Mouse (Mus musculus): ENCODE measurements around the gene Egflam. TPM values are rescaled to one million over a fixed set of nuclear protein-coding genes. Genes with fewer than 3 reads are reported as not detected.

Gene Egflam
- polyA plus RNA-seq, 1 experiment from 2014 or later: 11.3 TPM

GRCm38 (mm10) chr15:7240950-7241349, 157.2 kb downstream of the Egflam start:
- no peak overlapping the region for H3K4me2 ChIP-seq (ENCODE audit: low read length)
- no peaks in the 10 kb centered on the region for H3K4me1 ChIP-seq (ENCODE audit: control insufficient read depth, insufficient read depth, low read depth, low read length)
- H3K27ac ChIP-seq (ENCODE audit: low read depth, low read length): no peak overlapping the region
- no peaks in the 10 kb centered on the region for H3K36me3 ChIP-seq (ENCODE audit: control insufficient read depth, insufficient read depth, low read length)
- H3K9me3 ChIP-seq (ENCODE audit: control insufficient read depth, low read length): no peaks in the 10 kb centered on the region
- peak; percentile 31; the same call in 1 of the 2 replicates for ATAC-seq
- no peaks in the 10 kb centered on the region for H3K27me3 ChIP-seq (replicated peaks; ENCODE audit: control insufficient read depth, insufficient read depth, low read length)
- no peak overlapping the region for H3K4me3 ChIP-seq (ENCODE audit: low read length)
- no peak overlapping the region for H3K9ac ChIP-seq (ENCODE audit: low read depth, low read length)
- whole genome bisulfite sequencing: 50% methylated on average over 3 of the region's 3 CpGs

DNA sequence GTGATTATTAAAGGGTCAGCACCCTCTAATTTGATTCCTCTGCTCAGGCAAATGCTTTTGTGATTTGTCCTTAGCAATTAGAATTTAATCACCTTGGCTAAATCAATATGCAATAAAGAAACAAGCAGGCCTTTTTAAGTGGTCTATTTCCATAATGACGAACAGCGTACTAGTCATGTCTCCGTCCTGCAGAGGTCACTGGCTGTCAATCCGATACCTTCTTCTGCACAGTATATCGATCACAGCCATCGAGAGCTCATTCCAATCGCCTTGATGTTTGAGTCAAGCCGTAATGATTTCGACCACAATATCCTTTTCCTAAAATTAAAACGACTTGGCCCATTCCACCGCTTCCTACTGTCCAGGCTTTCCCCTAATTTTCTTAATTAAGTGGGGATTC, 158.3 kb downstream of the Egflam start:
- 79% methylated on average over 11 of the region's 11 CpGs for WGBS
- no peak overlapping the region for H3K4me2 ChIP-seq (ENCODE audit: low read length)
- no peak overlapping the region for H3K27ac ChIP-seq (ENCODE audit: low read depth, low read length)
- H3K4me3 ChIP-seq (ENCODE audit: low read length): no peak overlapping the region
- H3K9ac ChIP-seq (ENCODE audit: low read depth, low read length): no peak overlapping the region
- no peaks in the 10 kb centered on the region for H3K4me1 ChIP-seq (ENCODE audit: control insufficient read depth, insufficient read depth, low read depth, low read length)
- H3K27me3 ChIP-seq (replicated peaks; ENCODE audit: control insufficient read depth, insufficient read depth, low read length): no peaks in the 10 kb centered on the region
- H3K9me3 ChIP-seq (ENCODE audit: control insufficient read depth, low read length): no peaks in the 10 kb centered on the region
- H3K36me3 ChIP-seq (ENCODE audit: control insufficient read depth, insufficient read depth, low read length): no peaks in the 10 kb centered on the region
- 0 out of 2 replicates have a peak, but pooled peaks have one; percentile 61 for ATAC-seq

DNA sequence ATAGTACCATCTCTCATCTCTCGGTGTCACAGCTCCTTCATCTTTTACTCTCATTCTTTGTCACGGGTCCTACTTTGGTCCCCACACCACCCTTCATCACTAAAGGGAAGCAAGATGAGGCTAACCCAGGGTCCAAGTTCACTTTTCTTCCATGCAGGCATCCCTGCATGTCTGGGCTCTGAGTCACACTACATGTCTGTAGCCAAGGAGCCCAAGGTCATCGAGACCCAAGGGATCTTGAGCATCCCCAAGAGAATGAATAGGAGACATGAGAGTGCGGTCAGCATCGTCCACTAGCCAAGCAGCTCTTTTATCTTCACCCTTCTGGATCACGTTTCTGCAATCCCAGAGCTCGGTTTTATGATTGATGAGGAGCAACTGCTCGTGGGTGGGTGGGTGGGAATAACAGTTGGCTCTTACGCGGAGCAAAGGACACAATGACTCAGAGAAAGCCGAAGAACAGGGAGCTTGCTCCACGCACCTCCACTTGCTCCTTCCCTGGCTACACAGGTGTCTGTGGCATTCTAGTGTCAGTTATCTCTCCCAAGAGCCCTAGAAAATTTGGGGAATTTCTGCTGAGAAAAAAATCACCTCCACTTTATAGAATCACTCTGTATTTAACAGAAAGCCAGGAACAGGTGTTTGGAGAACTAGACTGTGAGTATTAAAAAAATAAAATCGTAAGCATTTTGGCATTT, 164.7 kb downstream of the Egflam start:
- H3K4me3 ChIP-seq (ENCODE audit: low read length): no peak overlapping the region
- H3K27ac ChIP-seq (ENCODE audit: low read depth, low read length): no peak overlapping the region
- ATAC-seq: no peak
- no peaks in the 10 kb centered on the region for H3K36me3 ChIP-seq (ENCODE audit: control insufficient read depth, insufficient read depth, low read length)
- no peaks in the 10 kb centered on the region for H3K9me3 ChIP-seq (ENCODE audit: control insufficient read depth, low read length)
- 83% methylated on average over 13 of the region's 13 CpGs for WGBS
- no peaks in the 10 kb centered on the region for H3K4me1 ChIP-seq (ENCODE audit: control insufficient read depth, insufficient read depth, low read depth, low read length)
- no peak overlapping the region for H3K9ac ChIP-seq (ENCODE audit: low read depth, low read length)
- H3K27me3 ChIP-seq (replicated peaks; ENCODE audit: control insufficient read depth, insufficient read depth, low read length): no peaks in the 10 kb centered on the region
- H3K4me2 ChIP-seq (ENCODE audit: low read length): no peak overlapping the region

- H3K36me3 ChIP-seq (ENCODE audit: control insufficient read depth, insufficient read depth, low read length): no peaks in the 10 kb centered on the region
- H3K9ac ChIP-seq (ENCODE audit: low read depth, low read length): no peak overlapping the region
- no peaks in the 10 kb centered on the region for H3K9me3 ChIP-seq (ENCODE audit: control insufficient read depth, low read length)
- ATAC-seq: peak; percentile 91
- 0% methylated on average over 5 of the region's 5 CpGs for WGBS
- H3K4me3 ChIP-seq (ENCODE audit: low read length): no peak overlapping the region
- no peak overlapping the region for H3K4me2 ChIP-seq (ENCODE audit: low read length)
- no peak overlapping the region for H3K27ac ChIP-seq (ENCODE audit: low read depth, low read length)
- peaks cover 3% of the 10 kb centered on the region; the same call in 1 of the 2 replicates for H3K4me1 ChIP-seq (ENCODE audit: control insufficient read depth, insufficient read depth, low read depth, low read length)
- no peaks in the 10 kb centered on the region for H3K27me3 ChIP-seq (replicated peaks; ENCODE audit: control insufficient read depth, insufficient read depth, low read length)
Observed at GRCm38 (mm10) chr15:7226225-7226624, 172.0 kb downstream of the Egflam start.

DNA sequence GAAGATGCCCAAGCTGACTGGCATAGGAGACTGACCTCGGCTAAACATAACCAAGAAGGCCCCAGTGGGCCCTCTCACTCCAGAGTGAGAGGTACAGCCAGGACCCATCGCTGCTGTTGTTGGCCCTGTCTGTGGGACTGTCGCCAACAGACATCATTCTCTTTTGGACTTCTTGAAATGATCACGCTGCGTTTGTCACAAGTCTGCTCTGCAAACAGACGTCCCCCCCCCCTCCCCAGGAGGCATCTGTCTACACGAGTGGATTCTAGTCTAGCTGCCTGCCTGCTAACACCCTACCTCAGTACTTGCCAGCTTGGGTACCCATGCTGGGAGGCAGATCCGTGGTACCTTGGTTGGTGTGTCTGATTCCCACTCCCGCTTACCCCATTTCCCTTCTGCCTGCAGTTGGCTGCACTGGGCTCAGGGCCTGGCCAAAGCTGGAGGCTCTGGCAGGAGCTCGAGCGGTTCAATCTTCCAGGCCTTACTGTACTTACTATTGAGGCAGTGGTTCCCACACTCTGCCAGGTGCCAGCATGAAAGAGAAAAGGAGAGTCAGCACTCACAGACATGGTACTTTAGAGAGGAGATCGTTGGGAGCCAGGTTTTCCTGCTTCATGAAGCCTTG, 173.9 kb downstream of the Egflam start:
- WGBS: 51% methylated on average over 12 of the region's 12 CpGs
- ATAC-seq: peak; percentile 55
- Histone ChIP-seq H3K27me3 (replicated peaks; ENCODE audit: control insufficient read depth, insufficient read depth, low read length) (no peaks in the 10 kb centered on the region), H3K36me3 (ENCODE audit: control insufficient read depth, insufficient read depth, low read length) (no peaks in the 10 kb centered on the region), H3K4me3 (ENCODE audit: low read length) (no peak overlapping the region), H3K4me1 (ENCODE audit: control insufficient read depth, insufficient read depth, low read depth, low read length) (peaks cover 3% of the 10 kb centered on the region; the same call in 1 of the 2 replicates), H3K9me3 (ENCODE audit: control insufficient read depth, low read length) (no peaks in the 10 kb centered on the region), H3K9ac (ENCODE audit: low read depth, low read length) (no peak overlapping the region), H3K4me2 (ENCODE audit: low read length) (no peak overlapping the region), H3K27ac (ENCODE audit: low read depth, low read length) (no peak overlapping the region)

- H3K27me3 ChIP-seq (replicated peaks; ENCODE audit: control insufficient read depth, insufficient read depth, low read length): no peaks in the 10 kb centered on the region
- no peak overlapping the region for H3K9ac ChIP-seq (ENCODE audit: low read depth, low read length)
- peak; percentile 35; the same call in 1 of the 2 replicates for ATAC-seq
- no peak overlapping the region for H3K4me3 ChIP-seq (ENCODE audit: low read length)
- H3K36me3 ChIP-seq (ENCODE audit: control insufficient read depth, insufficient read depth, low read length): no peaks in the 10 kb centered on the region
- WGBS: 33% methylated on average over 11 of the region's 11 CpGs
- H3K4me1 ChIP-seq (ENCODE audit: control insufficient read depth, insufficient read depth, low read depth, low read length): peaks cover 3% of the 10 kb centered on the region; the same call in 1 of the 2 replicates
- no peak overlapping the region for H3K27ac ChIP-seq (ENCODE audit: low read depth, low read length)
- H3K9me3 ChIP-seq (ENCODE audit: control insufficient read depth, low read length): no peaks in the 10 kb centered on the region
- H3K4me2 ChIP-seq (ENCODE audit: low read length): no peak overlapping the region
Observed at GRCm38 (mm10) chr15:7222809-7223208, 175.4 kb downstream of the Egflam start.

DNA sequence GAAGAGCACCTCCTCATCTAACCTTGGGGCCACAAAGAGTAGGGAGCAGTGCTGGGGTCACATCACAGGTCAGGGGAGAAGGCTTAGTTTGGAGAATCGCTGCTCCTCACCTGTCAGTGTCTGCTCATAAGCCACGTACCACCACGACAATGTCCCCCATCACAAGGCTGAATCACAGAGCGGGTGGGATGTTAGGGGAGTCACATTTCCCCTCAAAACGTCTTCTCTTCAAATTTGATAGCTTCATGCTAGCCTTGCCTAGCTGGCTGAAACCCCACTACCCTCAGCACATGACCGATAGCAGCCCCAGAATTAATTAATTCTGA, 181.0 kb downstream of the Egflam start:
- no peak overlapping the region for H3K4me3 ChIP-seq (ENCODE audit: low read length)
- 90% methylated on average over 6 of the region's 6 CpGs for WGBS
- H3K9ac ChIP-seq (ENCODE audit: low read depth, low read length): no peak overlapping the region
- no peak overlapping the region for H3K4me2 ChIP-seq (ENCODE audit: low read length)
- no peak for ATAC-seq
- H3K36me3 ChIP-seq (ENCODE audit: control insufficient read depth, insufficient read depth, low read length): no peaks in the 10 kb centered on the region
- H3K27ac ChIP-seq (ENCODE audit: low read depth, low read length): no peak overlapping the region
- H3K9me3 ChIP-seq (ENCODE audit: control insufficient read depth, low read length): no peaks in the 10 kb centered on the region
- H3K27me3 ChIP-seq (replicated peaks; ENCODE audit: control insufficient read depth, insufficient read depth, low read length): no peaks in the 10 kb centered on the region
- peaks cover 2% of the 10 kb centered on the region; the same call in 1 of the 2 replicates for H3K4me1 ChIP-seq (ENCODE audit: control insufficient read depth, insufficient read depth, low read depth, low read length)

GRCm38 (mm10) chr15:7216581-7217272, 181.5 kb downstream of the Egflam start:
- H3K27me3 ChIP-seq (replicated peaks; ENCODE audit: control insufficient read depth, insufficient read depth, low read length): no peaks in the 10 kb centered on the region
- no peak overlapping the region for H3K4me3 ChIP-seq (ENCODE audit: low read length)
- H3K9ac ChIP-seq (ENCODE audit: low read depth, low read length): no peak overlapping the region
- no peak overlapping the region for H3K4me2 ChIP-seq (ENCODE audit: low read length)
- ATAC-seq: no peak
- 87% methylated on average over 9 of the region's 9 CpGs for WGBS
- H3K36me3 ChIP-seq (ENCODE audit: control insufficient read depth, insufficient read depth, low read length): no peaks in the 10 kb centered on the region
- no peaks in the 10 kb centered on the region for H3K4me1 ChIP-seq (ENCODE audit: control insufficient read depth, insufficient read depth, low read depth, low read length)
- no peak overlapping the region for H3K27ac ChIP-seq (ENCODE audit: low read depth, low read length)
- H3K9me3 ChIP-seq (ENCODE audit: control insufficient read depth, low read length): no peaks in the 10 kb centered on the region

- no peaks in the 10 kb centered on the region for H3K36me3 ChIP-seq (ENCODE audit: control insufficient read depth, insufficient read depth, low read length)
- H3K27me3 ChIP-seq (replicated peaks; ENCODE audit: control insufficient read depth, insufficient read depth, low read length): no peaks in the 10 kb centered on the region
- no peaks in the 10 kb centered on the region for H3K4me1 ChIP-seq (ENCODE audit: control insufficient read depth, insufficient read depth, low read depth, low read length)
- ATAC-seq: no peak
- no peak overlapping the region for H3K9ac ChIP-seq (ENCODE audit: low read depth, low read length)
- H3K4me3 ChIP-seq (ENCODE audit: low read length): no peak overlapping the region
- 98% methylated on average over 3 of the region's 3 CpGs for WGBS
- H3K27ac ChIP-seq (ENCODE audit: low read depth, low read length): no peak overlapping the region
- H3K9me3 ChIP-seq (ENCODE audit: control insufficient read depth, low read length): no peaks in the 10 kb centered on the region
- no peak overlapping the region for H3K4me2 ChIP-seq (ENCODE audit: low read length)
Observed at GRCm38 (mm10) chr15:7215845-7216244, 182.3 kb downstream of the Egflam start.

All from hindbrain, embryonic 16.5 days (tissue).